Mouse (Mus musculus) midbrain, postnatal 0 days (tissue): ENCODE measurements around the gene Abca1. TPM values are rescaled to one million over a fixed set of nuclear protein-coding genes. Genes with fewer than 3 reads are reported as not detected.

ENCODE experiments used
- ATAC-seq: fragments of 200-750 bp; cut with Nextera tagmentation; 2 replicates; pipeline ENCODE4 v1.8.0; 2017; ENCODE audit warnings: moderate number of reproducible peaks, mild to moderate bottlenecking, moderate TSS enrichment, moderate library complexity; ENCODE audit not compliant: low FRiP score
- DNase-seq: peaks from one replicate; pipeline ENCODE4 v3.0.0-alpha.2; 2015; ENCODE audit warnings: low spot score
- H3K27ac ChIP-seq: fragments of 300-500 bp; sonication (generic); 2 replicates; pipeline ENCODE4 v1.5.1; 2014; ENCODE audit warnings: low read depth, mild to moderate bottlenecking, low read length, mixed read lengths
- H3K27me3 ChIP-seq: fragments of 300-500 bp; sonication (generic); 2 replicates; pipeline ENCODE4 v1.6.1; 2014; ENCODE audit warnings: low read length, control low read depth, mixed read lengths; ENCODE audit not compliant: insufficient read depth
- H3K36me3 ChIP-seq: fragments of 300-500 bp; sonication (generic); 2 replicates; pipeline ENCODE4 v1.6.1; 2014; ENCODE audit warnings: low read length, control low read depth, mixed read lengths; ENCODE audit not compliant: insufficient read depth
- H3K4me1 ChIP-seq: fragments of 300-500 bp; sonication (generic); 2 replicates; pipeline ENCODE4 v1.6.1; 2014; ENCODE audit warnings: mild to moderate bottlenecking, control low read depth, antibody characterized with exemption, low read length, mixed read lengths; ENCODE audit not compliant: insufficient read depth
- H3K4me2 ChIP-seq: fragments of 300-500 bp; sonication (generic); 2 replicates; pipeline ENCODE4 v1.6.1; 2014; ENCODE audit warnings: low read depth, mild to moderate bottlenecking, low read length, mixed read lengths; ENCODE audit not compliant: poor library complexity, severe bottlenecking
- H3K4me3 ChIP-seq: fragments of 300-500 bp; sonication (generic); 2 replicates; pipeline ENCODE4 v1.5.1; 2014; ENCODE audit warnings: low read depth, mild to moderate bottlenecking, low read length, moderate library complexity
- H3K9ac ChIP-seq: fragments of 300-500 bp; sonication (generic); replicated peaks from 2 replicates; pipeline ENCODE4 v1.6.1; 2014; ENCODE audit warnings: mild to moderate bottlenecking, low read length, moderate library complexity, mixed read lengths; ENCODE audit not compliant: poor library complexity, severe bottlenecking
- H3K9me3 ChIP-seq: fragments of 300-500 bp; sonication (generic); 2 replicates; pipeline ENCODE4 v1.6.1; 2016; ENCODE audit warnings: low read length, control low read depth
- CTCF ChIP-seq: IDR thresholded peaks from 2 replicates; pipeline ENCODE4 v1.5.1; 2016; ENCODE audit warnings: antibody characterized with exemption, mild to moderate bottlenecking
- WGBS: fragments of 180-500 bp; shearing (Covaris S2); extraction: QIAGEN DNeasy Blood & Tissue Kit; methylation state at CpG from one replicate; pipeline ENCODE4 v1.1.7; 2014; 5-methylcytosine and 5-hydroxymethylcytosine counted together
- polyA plus RNA-seq: library from polyadenylated mRNA; unstranded; fragments of >200 nt; fragmentation: Nextera tagmentation; extraction: Ambion mirVana; gene quantifications from 2 replicates; pipeline ENCODE4 v1.2.1, GENCODE M21; 2015
- total RNA-seq: library from RNA; depleted of rRNA; stranded (reverse); fragments of >200 nt; gene quantifications from 2 replicates; pipeline ENCODE4 v1.2.3, GENCODE M21; 2014

Gene Abca1
- total and polyA plus RNA-seq, 2 experiments from 2014 or later, result 8.6 to 49.2 TPM

DNA sequence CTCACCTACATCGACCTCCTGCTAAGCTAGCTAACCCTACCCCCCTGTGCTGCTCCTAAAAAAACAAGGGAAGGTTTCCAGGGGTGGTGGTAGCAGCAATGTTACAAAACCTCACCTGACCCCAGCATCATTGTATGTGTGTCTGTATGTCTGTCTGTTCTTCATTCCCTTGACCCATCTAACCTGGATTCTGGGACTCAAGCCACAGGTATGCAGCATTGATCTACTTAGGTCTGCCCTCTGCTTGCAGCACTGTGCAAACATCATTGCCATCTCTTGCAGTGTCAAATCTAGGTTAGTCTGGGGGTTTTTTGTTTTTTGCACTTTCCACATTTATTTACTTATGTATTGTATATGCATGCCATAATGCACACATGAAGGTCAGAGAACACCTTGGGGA is 141.3 kb downstream of the Abca1 start:
- Histone ChIP-seq H3K9me3 (no peaks in the 10 kb centered on the region), H3K36me3 (peaks cover 11% of the 10 kb centered on the region)
- no peak for DNase-seq

DNA sequence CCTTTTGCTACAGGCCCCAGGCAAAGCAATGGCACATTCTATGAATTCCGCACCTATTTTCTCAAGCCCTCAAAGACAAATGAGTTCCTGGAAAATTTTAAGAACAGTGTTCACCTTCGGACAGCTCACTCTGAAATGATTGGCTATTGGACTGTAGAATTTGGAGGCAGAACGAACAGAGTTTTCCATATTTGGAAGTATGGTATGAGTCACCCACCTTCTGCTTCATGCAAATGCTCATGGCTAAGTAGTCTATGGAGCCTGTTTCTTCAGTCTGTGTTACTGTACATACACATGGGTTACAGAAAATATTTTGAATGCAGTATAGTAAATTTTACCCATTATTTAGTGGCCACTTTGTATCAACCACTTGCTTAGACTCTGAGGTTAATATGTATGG is 144.7 kb downstream of the Abca1 start:
- no peak overlapping the region for H3K9ac ChIP-seq
- WGBS, result 96% methylated on average over 3 of the region's 3 CpGs
- H3K9me3 ChIP-seq, result no peaks in the 10 kb centered on the region
- no peaks in the 10 kb centered on the region for H3K27me3 ChIP-seq
- no peak for TF ChIP-seq CTCF
- H3K4me2 ChIP-seq, result no peak overlapping the region
- no peak overlapping the region for H3K27ac ChIP-seq
- no peaks in the 10 kb centered on the region; the same call in 1 of the 2 replicates for H3K4me1 ChIP-seq
- no peaks in the 10 kb centered on the region for H3K36me3 ChIP-seq
- DNase-seq, result no peak
- no peak for ATAC-seq
- H3K4me3 ChIP-seq, result no peak overlapping the region

More for the DNA sequence above, 141.3 kb downstream of the Abca1 start:
- Histone ChIP-seq H3K4me2 (no peak overlapping the region), H3K4me3 (no peak overlapping the region), H3K9ac (no peak overlapping the region), H3K27me3 (no peaks in the 10 kb centered on the region), H3K4me1 (no peaks in the 10 kb centered on the region), H3K27ac (no peak overlapping the region)
- no peak for TF ChIP-seq CTCF
- 92% methylated on average over 1 of the region's 1 CpGs for WGBS
- ATAC-seq, result no peak

DNA sequence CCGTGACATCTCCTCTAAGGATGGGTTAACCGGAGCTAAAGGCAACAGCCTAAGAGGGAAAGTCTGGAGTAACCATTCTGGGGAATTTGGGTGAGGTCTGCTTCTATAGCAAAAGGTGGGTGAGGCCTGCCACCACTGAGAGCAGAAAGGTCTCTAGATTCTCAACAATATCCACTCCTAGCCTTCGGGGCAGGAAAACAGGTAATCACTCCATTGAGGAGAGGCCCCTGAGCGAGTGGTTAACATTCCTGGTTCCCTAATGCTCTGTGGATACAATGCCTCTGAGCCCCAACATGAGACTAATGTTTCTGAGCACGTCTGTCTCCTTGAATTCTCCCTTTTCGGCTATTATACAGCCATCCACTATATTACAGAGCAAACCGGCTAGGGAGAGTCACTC is 145.3 kb downstream of the Abca1 start:
- H3K4me3 ChIP-seq, result no peak overlapping the region
- H3K27ac ChIP-seq, result no peak overlapping the region
- no peaks in the 10 kb centered on the region; the same call in 1 of the 2 replicates for H3K4me1 ChIP-seq
- ATAC-seq (no peak), DNase-seq (no peak)
- 97% methylated on average over 7 of the region's 7 CpGs for WGBS
- no peak overlapping the region for H3K4me2 ChIP-seq
- H3K36me3 ChIP-seq, result no peaks in the 10 kb centered on the region
- no peak overlapping the region for H3K9ac ChIP-seq
- no peak for TF ChIP-seq CTCF
- H3K9me3 ChIP-seq, result no peaks in the 10 kb centered on the region
- no peaks in the 10 kb centered on the region for H3K27me3 ChIP-seq

DNA sequence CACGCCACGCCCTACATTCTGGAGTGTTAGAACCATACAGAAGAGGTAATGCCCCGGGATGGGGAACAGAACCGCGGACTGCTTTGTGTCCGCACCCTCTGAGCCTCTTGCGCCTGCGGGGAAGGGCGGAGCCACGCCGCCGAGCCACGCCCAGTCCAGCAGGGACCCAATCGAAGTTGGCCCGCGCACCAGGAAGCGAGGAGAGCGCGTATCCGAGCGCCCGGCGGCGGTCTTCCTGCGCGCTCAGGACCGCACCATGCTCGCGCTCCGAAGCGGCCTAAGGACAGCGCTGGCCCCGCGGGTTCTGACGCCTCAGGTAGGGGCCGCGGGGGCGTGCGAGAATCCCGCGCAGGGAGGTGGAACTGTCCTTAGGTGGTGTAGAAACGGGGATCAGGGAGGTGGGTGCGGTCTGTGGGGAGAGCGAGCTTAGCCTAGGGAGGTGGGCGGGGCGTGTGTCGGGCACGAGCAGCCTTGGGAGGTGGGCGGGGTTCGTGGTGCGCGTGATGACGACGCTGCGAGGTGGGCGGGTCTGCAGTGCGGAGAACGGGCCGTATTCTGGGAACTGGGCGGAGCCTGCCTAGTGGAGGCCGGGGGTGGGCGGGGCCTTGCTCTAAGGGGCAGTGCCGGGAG is 147.8 kb downstream of the Abca1 start, which contains the start of gene Nipsnap3b:
TSS of gene Nipsnap3b (plus strand) at position 149 of the 630 bp plus-strand sequence.
- Histone ChIP-seq H3K27me3 (no peaks in the 10 kb centered on the region), H3K4me3 (peak within 1 kb of the TSS; percentile 74), H3K9ac (peak within 1 kb of the TSS; percentile 73), H3K36me3 (no peaks in the 10 kb centered on the region), H3K4me2 (peak within 1 kb of the TSS; percentile 56), H3K4me1 (no peaks in the 10 kb centered on the region; the same call in 1 of the 2 replicates), H3K27ac (peak within 1 kb of the TSS; percentile 89), H3K9me3 (no peaks in the 10 kb centered on the region)
- DNase-seq, result peak; percentile 97
- ATAC-seq, result peak; percentile 96
- WGBS, result under 1% methylated on average over 62 of the region's 63 CpGs
- no peak for TF ChIP-seq CTCF

DNA sequence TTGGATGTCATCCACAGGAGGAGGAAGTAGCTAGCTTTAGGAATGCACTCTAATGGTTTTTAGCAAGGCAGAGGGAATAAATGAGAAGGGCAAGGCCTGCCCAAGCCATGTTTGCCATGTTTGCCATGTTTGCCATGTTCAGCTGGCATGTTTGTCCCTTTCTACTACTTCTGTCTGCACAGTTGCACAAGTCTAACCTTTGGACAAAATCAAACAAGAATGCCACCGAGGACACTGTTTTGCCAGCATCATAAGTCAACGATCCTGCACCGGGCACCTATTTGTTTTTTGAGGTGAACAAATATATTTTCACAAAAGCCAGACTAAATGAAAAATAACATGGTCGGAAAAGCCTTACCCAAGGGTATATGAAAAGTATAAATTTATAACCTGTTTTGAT is 149.8 kb downstream of the Abca1 start:
- H3K9ac ChIP-seq, result no peak overlapping the region
- no peak overlapping the region for H3K4me2 ChIP-seq
- no peak overlapping the region for H3K4me3 ChIP-seq
- no peaks in the 10 kb centered on the region for H3K9me3 ChIP-seq
- H3K4me1 ChIP-seq, result no peaks in the 10 kb centered on the region; the same call in 1 of the 2 replicates
- no peak for TF ChIP-seq CTCF
- WGBS, result 97% methylated on average over 4 of the region's 4 CpGs
- H3K36me3 ChIP-seq, result no peaks in the 10 kb centered on the region
- ATAC-seq (no peak), DNase-seq (no peak)
- no peaks in the 10 kb centered on the region for H3K27me3 ChIP-seq
- H3K27ac ChIP-seq, result no peak overlapping the region

DNA sequence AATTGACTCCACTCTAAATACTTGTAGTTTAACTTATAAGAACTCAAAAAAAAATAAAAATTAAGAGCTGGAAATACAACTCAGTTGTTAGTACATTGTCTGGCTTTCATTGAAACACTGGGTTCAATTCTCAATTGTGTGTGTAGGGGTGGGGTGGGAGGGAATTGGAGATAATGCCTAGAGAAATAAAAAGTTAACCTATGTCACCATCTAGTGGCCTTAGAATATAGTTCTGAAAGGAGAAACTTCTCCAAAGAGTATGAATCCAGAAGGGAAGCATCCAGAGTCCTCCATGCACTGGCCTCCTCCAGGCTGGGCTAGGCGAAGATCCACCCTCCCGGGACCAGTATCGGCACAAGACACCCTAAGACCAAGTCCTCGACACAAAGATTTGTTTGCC is 150.5 kb downstream of the Abca1 start:
- Histone ChIP-seq H3K27me3 (no peaks in the 10 kb centered on the region), H3K4me2 (no peak overlapping the region), H3K4me3 (no peak overlapping the region), H3K27ac (no peak overlapping the region), H3K4me1 (no peaks in the 10 kb centered on the region; the same call in 1 of the 2 replicates), H3K9ac (no peak overlapping the region), H3K9me3 (no peaks in the 10 kb centered on the region), H3K36me3 (no peaks in the 10 kb centered on the region)
- peak; percentile 79 for DNase-seq
- TF ChIP-seq CTCF, result peak; percentile 62
- WGBS, result 66% methylated on average over 4 of the region's 4 CpGs
- no peak for ATAC-seq
